19 mouse cellular contexts compared by ENCODE assay signal in the genomic region with DNA sequence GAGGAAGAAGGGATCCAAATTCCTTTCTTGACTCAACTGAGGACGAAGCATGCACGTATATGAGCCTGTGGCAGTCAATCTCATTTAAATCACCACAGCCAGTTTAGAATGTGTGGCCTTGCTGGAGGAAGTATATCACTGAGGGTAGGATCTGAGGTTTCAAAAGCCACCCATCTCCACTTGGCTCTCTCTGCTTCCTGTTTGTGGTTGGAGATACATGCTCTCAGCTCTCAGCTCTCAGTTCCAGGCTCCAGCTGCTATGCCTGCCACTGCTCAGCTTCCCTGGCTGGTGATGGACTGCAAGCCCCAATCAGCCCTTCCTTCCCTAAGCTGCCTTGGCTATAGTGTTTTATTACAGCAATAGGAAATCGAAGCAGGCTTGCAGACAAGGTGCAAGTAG.
DNase-seq lines count a peak whose midpoint lies in the region; ATAC-seq lines count a peak whose summit lies in the region.
"Had no signal": no experiment of that assay in that cellular context is flagged by ENCODE, and none has a peak within 500 bp of the region (broad histone marks: within the 10 kb centered on the region; RNA-seq: fewer than 3 reads in every experiment).

No protein-coding gene starts in this region.

- H3K27ac ChIP-seq in kidney, embryonic 15.5 days, result no peak overlapping the region
- H3K27ac ChIP-seq: embryonic facial prominence, embryonic 15.5 days; hindbrain, embryonic 13.5 days; limb, embryonic 13.5 days; liver, embryonic 13.5 days had no signal

- H3K4me2 ChIP-seq in kidney, embryonic 15.5 days, result no peak overlapping the region
- H3K4me2 ChIP-seq: embryonic facial prominence, embryonic 15.5 days; heart, embryonic 11.5 days; hindbrain, embryonic 13.5 days; limb, embryonic 13.5 days; liver, embryonic 13.5 days; lung, embryonic 14.5 days had no signal

- no peak overlapping the region for H3K4me3 ChIP-seq in kidney, embryonic 15.5 days (replicated peaks)
- H3K4me3 ChIP-seq: embryonic facial prominence, embryonic 15.5 days; hindbrain, embryonic 13.5 days; limb, embryonic 13.5 days; liver, embryonic 13.5 days had no signal

- 0 out of 2 replicates have a peak, but pooled peaks cover 3% of the 10 kb centered on the region for H3K4me1 ChIP-seq in kidney, embryonic 15.5 days
- H3K4me1 ChIP-seq: embryonic facial prominence, embryonic 15.5 days; hindbrain, embryonic 13.5 days; limb, embryonic 13.5 days; liver, embryonic 13.5 days had no signal

- ATAC-seq in activated CD4-positive, CD25-positive, alpha-beta regulatory T cell, adult 4 months, result peak; percentile 14
- ATAC-seq in megakaryocyte, adult 5-6 weeks (ENCODE audit: poor library complexity, severe bottlenecking), result peak; percentile 88
- ATAC-seq in kidney, embryonic 15.5 days (replicated peaks; ENCODE audit: low FRiP score), result no peak
- ATAC-seq: forebrain, postnatal 0 days; midbrain, embryonic 16.5 days had no signal

- DNase-seq in 3T3-L1 (ENCODE audit: low read depth, low spot score) (peak; percentile 23), 416B (ENCODE audit: low read depth) (peak; percentile 89)
- no peak for DNase-seq in layer of hippocampus, adult 18-20 months (ENCODE audit: low spot score in 2 of 2)
- DNase-seq in urinary bladder, postnatal 4 days (ENCODE audit: low spot score in 2 of 2), result no peak
- no peak for DNase-seq in kidney, adult 11 months
- DNase-seq: cerebellum, adult 8-10 months; forebrain, postnatal 0 days; gastrocnemius, postnatal 36 days; heart, postnatal 10 days; liver, embryonic 13.5 days; lung, embryonic 14.5 days had no signal

- no peak overlapping the region for H3K9ac ChIP-seq in kidney, embryonic 15.5 days
- H3K9ac ChIP-seq: embryonic facial prominence, embryonic 15.5 days; forebrain, postnatal 0 days; hindbrain, embryonic 13.5 days; limb, embryonic 13.5 days; liver, embryonic 13.5 days; lung, embryonic 14.5 days had no signal

- no peaks in the 10 kb centered on the region for H3K9me3 ChIP-seq in kidney, embryonic 15.5 days (replicated peaks)
- H3K9me3 ChIP-seq: embryonic facial prominence, embryonic 15.5 days; hindbrain, embryonic 13.5 days; liver, embryonic 13.5 days had no signal

- H3K27me3 ChIP-seq in kidney, embryonic 15.5 days, result no peaks in the 10 kb centered on the region
- H3K27me3 ChIP-seq: embryonic facial prominence, embryonic 15.5 days; hindbrain, embryonic 13.5 days; limb, embryonic 13.5 days; liver, embryonic 13.5 days had no signal

- H3K36me3 ChIP-seq in kidney, embryonic 15.5 days, result no peaks in the 10 kb centered on the region
- H3K36me3 ChIP-seq: embryonic facial prominence, embryonic 15.5 days; hindbrain, embryonic 13.5 days; limb, embryonic 13.5 days; liver, embryonic 13.5 days had no signal

- WGBS in kidney, embryonic 15.5 days, result 68% methylated on average over 3 of the region's 3 CpGs

Comparison
In these comparisons a context has a peak if more than half of its experiments do, and no peak if none do; other contexts are left out.
1. DNase-seq: peak in 3T3-L1 (single experiment) and 416B (single experiment); none in layer of hippocampus, adult 18-20 months (0 of 2), urinary bladder, postnatal 4 days (0 of 2) and kidney, adult 11 months (single experiment).